Mouse (Mus musculus): ENCODE measurements around the gene Erbb3.

GRCm38 (mm10) chr10:128579298-128579697 is 10.2 kb downstream of the Erbb3 start:
- TF ChIP-seq CTCF (IDR thresholded peaks at IDR 0.05; ENCODE audit: control insufficient read depth, insufficient read depth, low read length) (no peak), POLR2A (IDR thresholded peaks at IDR 0.05; ENCODE audit: borderline replicate concordance, control insufficient read depth, low read depth, low read length) (no peak)
